Mouse (Mus musculus): ENCODE measurements around the gene Rgs10. TPM values are rescaled to one million over a fixed set of nuclear protein-coding genes. Genes with fewer than 3 reads are reported as not detected.

The Rgs10 gene
- polyA plus RNA-seq, 1 experiment from 2014 or later, result 20.3 TPM

GRCm38 (mm10) chr7:128373751-128374150 is 44.8 kb downstream of the Rgs10 start:
- no peaks in the 10 kb centered on the region; the same call in 1 of the 2 replicates for H3K36me3 ChIP-seq (ENCODE audit: control insufficient read depth, insufficient read depth, low read length)
- H3K9ac ChIP-seq (ENCODE audit: low read depth, low read length), result no peak overlapping the region
- no peaks in the 10 kb centered on the region for H3K4me1 ChIP-seq (ENCODE audit: control insufficient read depth, insufficient read depth, low read length)
- no peaks in the 10 kb centered on the region for H3K27me3 ChIP-seq (ENCODE audit: control insufficient read depth, insufficient read depth, low read length)
- H3K9me3 ChIP-seq (replicated peaks; ENCODE audit: control insufficient read depth, low read length), result no peaks in the 10 kb centered on the region
- no peak overlapping the region for H3K4me3 ChIP-seq (ENCODE audit: low read depth, low read length)
- H3K27ac ChIP-seq (ENCODE audit: low read depth, low read length), result no peak overlapping the region
- H3K4me2 ChIP-seq, result no peak overlapping the region
- 85% methylated on average over 8 of the region's 8 CpGs for WGBS (ENCODE audit: insufficient replicate concordance)
- ATAC-seq (replicated peaks; ENCODE audit: insufficient number of reproducible peaks, low FRiP score, low TSS enrichment), result no peak

GRCm38 (mm10) chr7:128372331-128372730 is 46.2 kb downstream of the Rgs10 start:
- Histone ChIP-seq H3K36me3 (ENCODE audit: control insufficient read depth, insufficient read depth, low read length) (no peaks in the 10 kb centered on the region; the same call in 1 of the 2 replicates), H3K4me2 (no peak overlapping the region), H3K27me3 (ENCODE audit: control insufficient read depth, insufficient read depth, low read length) (no peaks in the 10 kb centered on the region), H3K9me3 (replicated peaks; ENCODE audit: control insufficient read depth, low read length) (no peaks in the 10 kb centered on the region), H3K4me1 (ENCODE audit: control insufficient read depth, insufficient read depth, low read length) (no peaks in the 10 kb centered on the region), H3K9ac (ENCODE audit: low read depth, low read length) (no peak overlapping the region), H3K4me3 (ENCODE audit: low read depth, low read length) (no peak overlapping the region), H3K27ac (ENCODE audit: low read depth, low read length) (no peak overlapping the region)
- no peak for ATAC-seq (replicated peaks; ENCODE audit: insufficient number of reproducible peaks, low FRiP score, low TSS enrichment)
- WGBS (ENCODE audit: insufficient replicate concordance), result 49% methylated on average over 3 of the region's 3 CpGs

DNA sequence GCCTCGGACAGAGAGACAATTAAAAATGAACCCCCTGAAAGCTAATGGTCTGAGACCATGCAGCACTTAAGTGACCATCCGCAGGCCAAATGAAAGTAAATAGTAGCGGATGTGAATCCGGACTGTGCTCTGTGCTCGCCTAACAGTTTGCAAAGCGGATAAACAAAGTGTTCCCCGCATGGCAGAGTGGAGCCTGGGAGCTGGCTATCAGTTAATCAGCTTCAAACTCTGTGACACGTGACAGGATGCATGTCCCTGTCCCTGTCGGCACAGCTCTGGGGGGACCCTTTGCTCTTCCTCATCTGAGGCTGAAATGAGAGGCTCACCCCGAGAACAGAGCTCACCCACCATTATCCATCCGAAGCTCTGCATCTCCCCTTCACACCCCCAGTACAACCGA is 49.2 kb downstream of the Rgs10 start:
- H3K4me3 ChIP-seq (ENCODE audit: low read depth, low read length), result no peak overlapping the region
- WGBS (ENCODE audit: insufficient replicate concordance), result 64% methylated on average over 12 of the region's 12 CpGs
- H3K27ac ChIP-seq (ENCODE audit: low read depth, low read length), result no peak overlapping the region
- no peaks in the 10 kb centered on the region for H3K9me3 ChIP-seq (replicated peaks; ENCODE audit: control insufficient read depth, low read length)
- H3K27me3 ChIP-seq (ENCODE audit: control insufficient read depth, insufficient read depth, low read length), result no peaks in the 10 kb centered on the region
- no peak for ATAC-seq (replicated peaks; ENCODE audit: insufficient number of reproducible peaks, low FRiP score, low TSS enrichment)
- no peak overlapping the region for H3K4me2 ChIP-seq
- no peak overlapping the region for H3K9ac ChIP-seq (ENCODE audit: low read depth, low read length)
- peaks cover 3% of the 10 kb centered on the region; the same call in 1 of the 2 replicates for H3K4me1 ChIP-seq (ENCODE audit: control insufficient read depth, insufficient read depth, low read length)
- no peaks in the 10 kb centered on the region; the same call in 1 of the 2 replicates for H3K36me3 ChIP-seq (ENCODE audit: control insufficient read depth, insufficient read depth, low read length)

- 78% methylated on average over 6 of the region's 6 CpGs for whole genome bisulfite sequencing (ENCODE audit: insufficient replicate concordance)
- Histone ChIP-seq H3K27me3 (ENCODE audit: control insufficient read depth, insufficient read depth, low read length) (no peaks in the 10 kb centered on the region), H3K4me2 (no peak overlapping the region), H3K4me1 (ENCODE audit: control insufficient read depth, insufficient read depth, low read length) (peaks cover 3% of the 10 kb centered on the region; the same call in 1 of the 2 replicates), H3K9me3 (replicated peaks; ENCODE audit: control insufficient read depth, low read length) (no peaks in the 10 kb centered on the region), H3K27ac (ENCODE audit: low read depth, low read length) (no peak overlapping the region), H3K36me3 (ENCODE audit: control insufficient read depth, insufficient read depth, low read length) (no peaks in the 10 kb centered on the region; the same call in 1 of the 2 replicates), H3K9ac (ENCODE audit: low read depth, low read length) (no peak overlapping the region), H3K4me3 (ENCODE audit: low read depth, low read length) (no peak overlapping the region)
- ATAC-seq (replicated peaks; ENCODE audit: insufficient number of reproducible peaks, low FRiP score, low TSS enrichment), result no peak
Measured at GRCm38 (mm10) chr7:128368828-128369227, 49.7 kb downstream of the Rgs10 start.

- Histone ChIP-seq H3K27me3 (ENCODE audit: control insufficient read depth, insufficient read depth, low read length) (no peaks in the 10 kb centered on the region), H3K4me2 (no peak overlapping the region), H3K9me3 (replicated peaks; ENCODE audit: control insufficient read depth, low read length) (no peaks in the 10 kb centered on the region), H3K9ac (ENCODE audit: low read depth, low read length) (no peak overlapping the region), H3K27ac (ENCODE audit: low read depth, low read length) (no peak overlapping the region), H3K36me3 (ENCODE audit: control insufficient read depth, insufficient read depth, low read length) (no peaks in the 10 kb centered on the region), H3K4me1 (ENCODE audit: control insufficient read depth, insufficient read depth, low read length) (peaks cover 7% of the 10 kb centered on the region), H3K4me3 (ENCODE audit: low read depth, low read length) (no peak overlapping the region)
- no peak for ATAC-seq (replicated peaks; ENCODE audit: insufficient number of reproducible peaks, low FRiP score, low TSS enrichment)
- WGBS (ENCODE audit: insufficient replicate concordance), result 70% methylated on average over 11 of the region's 11 CpGs
Measured at GRCm38 (mm10) chr7:128366654-128367053, 51.9 kb downstream of the Rgs10 start.

- no peak for ATAC-seq (replicated peaks; ENCODE audit: insufficient number of reproducible peaks, low FRiP score, low TSS enrichment)
- no peak overlapping the region for H3K27ac ChIP-seq (ENCODE audit: low read depth, low read length)
- H3K9ac ChIP-seq (ENCODE audit: low read depth, low read length), result no peak overlapping the region
- peaks cover 7% of the 10 kb centered on the region for H3K4me1 ChIP-seq (ENCODE audit: control insufficient read depth, insufficient read depth, low read length)
- H3K36me3 ChIP-seq (ENCODE audit: control insufficient read depth, insufficient read depth, low read length), result no peaks in the 10 kb centered on the region
- H3K4me2 ChIP-seq, result no peak overlapping the region
- WGBS (ENCODE audit: insufficient replicate concordance), result 48% methylated on average over 4 of the region's 4 CpGs
- H3K4me3 ChIP-seq (ENCODE audit: low read depth, low read length), result no peak overlapping the region
- H3K27me3 ChIP-seq (ENCODE audit: control insufficient read depth, insufficient read depth, low read length), result no peaks in the 10 kb centered on the region
- H3K9me3 ChIP-seq (replicated peaks; ENCODE audit: control insufficient read depth, low read length), result no peaks in the 10 kb centered on the region
Measured at GRCm38 (mm10) chr7:128365096-128365715, 53.4 kb downstream of the Rgs10 start.

DNA sequence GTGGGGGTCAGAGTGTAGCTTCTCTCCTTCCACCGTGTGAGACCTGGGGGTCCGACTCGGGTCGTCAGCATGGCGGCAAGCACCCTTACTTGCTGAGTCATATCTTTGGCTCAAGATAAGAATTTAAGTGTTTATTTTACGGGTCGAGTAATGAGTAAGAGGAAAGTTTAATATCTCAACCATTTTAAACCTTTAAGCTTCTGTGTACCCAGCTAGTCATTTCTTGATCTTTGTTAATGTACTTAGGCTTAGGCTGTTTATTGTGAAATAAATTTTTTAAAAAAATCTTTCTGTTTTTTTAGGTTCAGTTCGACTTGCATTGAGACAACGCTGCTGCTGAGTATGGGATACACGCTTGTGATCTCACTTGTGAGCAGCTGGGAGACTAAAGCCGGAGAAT is 54.0 kb downstream of the Rgs10 start:
- no peak overlapping the region for H3K9ac ChIP-seq (ENCODE audit: low read depth, low read length)
- H3K4me1 ChIP-seq (ENCODE audit: control insufficient read depth, insufficient read depth, low read length), result peaks cover 7% of the 10 kb centered on the region
- no peak overlapping the region for H3K4me2 ChIP-seq
- ATAC-seq (replicated peaks; ENCODE audit: insufficient number of reproducible peaks, low FRiP score, low TSS enrichment), result no peak
- no peaks in the 10 kb centered on the region for H3K27me3 ChIP-seq (ENCODE audit: control insufficient read depth, insufficient read depth, low read length)
- H3K36me3 ChIP-seq (ENCODE audit: control insufficient read depth, insufficient read depth, low read length), result no peaks in the 10 kb centered on the region
- H3K9me3 ChIP-seq (replicated peaks; ENCODE audit: control insufficient read depth, low read length), result no peaks in the 10 kb centered on the region
- 70% methylated on average over 11 of the region's 11 CpGs for WGBS (ENCODE audit: insufficient replicate concordance)
- H3K27ac ChIP-seq (ENCODE audit: low read depth, low read length), result no peak overlapping the region
- H3K4me3 ChIP-seq (ENCODE audit: low read depth, low read length), result no peak overlapping the region

DNA sequence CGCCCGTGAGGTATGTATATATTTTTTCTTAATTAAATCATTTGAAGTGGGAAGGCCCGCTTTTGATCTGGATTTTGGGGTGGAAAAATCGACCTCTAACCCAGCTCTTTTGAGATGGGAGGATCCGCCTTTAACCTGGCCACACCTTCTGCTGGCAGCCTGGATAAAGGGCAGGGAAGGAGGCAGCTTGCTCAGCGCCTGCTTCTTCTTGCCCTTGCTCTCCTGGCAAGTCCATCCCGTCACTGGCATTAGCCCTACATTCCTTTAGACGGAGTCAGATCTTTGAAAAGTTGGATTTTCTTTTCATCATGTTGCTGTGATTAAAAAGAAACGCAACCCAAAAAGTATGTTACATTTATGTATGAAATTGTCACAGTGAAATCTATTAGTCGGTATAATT is 54.8 kb downstream of the Rgs10 start:
- no peaks in the 10 kb centered on the region for H3K9me3 ChIP-seq (replicated peaks; ENCODE audit: control insufficient read depth, low read length)
- 78% methylated on average over 10 of the region's 10 CpGs for WGBS (ENCODE audit: insufficient replicate concordance)
- no peak for ATAC-seq (replicated peaks; ENCODE audit: insufficient number of reproducible peaks, low FRiP score, low TSS enrichment)

DNA sequence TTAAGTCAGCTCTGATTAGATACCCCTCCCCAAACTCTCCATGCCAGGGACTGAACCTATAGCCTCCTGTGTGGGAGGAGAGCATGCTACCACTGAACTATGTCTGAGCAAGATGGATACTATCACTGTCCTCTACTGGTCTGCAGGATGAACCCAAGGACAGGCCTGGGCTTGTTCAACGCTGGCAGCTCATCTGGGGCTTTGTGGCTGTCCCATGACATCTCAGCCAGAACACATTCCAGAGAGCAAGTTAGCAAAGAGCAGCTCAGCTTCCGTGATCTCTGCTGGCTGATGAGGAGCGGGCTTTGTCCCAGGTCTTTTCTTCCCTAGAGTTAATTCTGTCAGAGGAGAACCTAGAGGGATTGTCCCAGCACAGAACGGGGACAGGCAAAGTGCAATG is 55.6 kb downstream of the Rgs10 start:
- Histone ChIP-seq H3K4me2 (no peak overlapping the region), H3K27me3 (ENCODE audit: control insufficient read depth, insufficient read depth, low read length) (0 out of 2 replicates have a peak, but pooled peaks cover 2% of the 10 kb centered on the region), H3K36me3 (ENCODE audit: control insufficient read depth, insufficient read depth, low read length) (no peaks in the 10 kb centered on the region), H3K9me3 (replicated peaks; ENCODE audit: control insufficient read depth, low read length) (no peaks in the 10 kb centered on the region), H3K9ac (ENCODE audit: low read depth, low read length) (no peak overlapping the region), H3K27ac (ENCODE audit: low read depth, low read length) (no peak overlapping the region), H3K4me1 (ENCODE audit: control insufficient read depth, insufficient read depth, low read length) (peaks cover 7% of the 10 kb centered on the region), H3K4me3 (ENCODE audit: low read depth, low read length) (no peak overlapping the region)
- ATAC-seq (replicated peaks; ENCODE audit: insufficient number of reproducible peaks, low FRiP score, low TSS enrichment), result no peak
- WGBS (ENCODE audit: insufficient replicate concordance), result 57% methylated on average over 4 of the region's 4 CpGs

More for the DNA sequence above, 54.8 kb downstream of the Rgs10 start:
- H3K9ac ChIP-seq (ENCODE audit: low read depth, low read length), result no peak overlapping the region
- H3K4me2 ChIP-seq, result no peak overlapping the region
- no peaks in the 10 kb centered on the region for H3K36me3 ChIP-seq (ENCODE audit: control insufficient read depth, insufficient read depth, low read length)
- H3K4me3 ChIP-seq (ENCODE audit: low read depth, low read length), result no peak overlapping the region
- peaks cover 7% of the 10 kb centered on the region for H3K4me1 ChIP-seq (ENCODE audit: control insufficient read depth, insufficient read depth, low read length)
- 0 out of 2 replicates have a peak, but pooled peaks cover 2% of the 10 kb centered on the region for H3K27me3 ChIP-seq (ENCODE audit: control insufficient read depth, insufficient read depth, low read length)
- H3K27ac ChIP-seq (ENCODE audit: low read depth, low read length), result no peak overlapping the region

Measured in heart, embryonic 11.5 days (tissue).